Comparison of ENCODE assay signal across 9 mouse cellular contexts in genomic region chr7:130178991-130179390, GRCm38 (mm10).
DNase-seq lines count a peak whose midpoint lies in the region; ATAC-seq and TF ChIP-seq lines count a peak whose summit lies in the region.
"Had no signal": no experiment of that assay in that cellular context is flagged by ENCODE, and none has a peak within 500 bp of the region (broad histone marks: within the 10 kb centered on the region; RNA-seq: fewer than 3 reads in every experiment).

No protein-coding gene starts in this region.

- in situ Hi-C loops in Patski (cut with MboI; ENCODE audit: low pct_unique_long_range_greater_than_20kb): no loop called here

- 60% methylated on average over 3 of the region's 3 CpGs for WGBS in lung, adult 2 months
- WGBS in lung, embryonic 14.5 days: 61% methylated on average over 3 of the region's 3 CpGs

- POLR2A ChIA-PET in Patski (lab: Charles Lee): no interaction called here

- peaks cover 3% of the 10 kb centered on the region for H3K4me1 ChIP-seq in lung, adult 2 months (ENCODE audit: control insufficient read depth, insufficient read depth, low read length)
- peaks cover 17% of the 10 kb centered on the region for H3K4me1 ChIP-seq in lung, embryonic 14.5 days (ENCODE audit: insufficient read depth)

- peak; percentile 24; the same call in 1 of the 2 replicates for TF ChIP-seq CTCF in lung, adult 2 months (IDR thresholded peaks at IDR 0.05; ENCODE audit: insufficient read depth, low read length)
- TF ChIP-seq CTCF in Patski (IDR thresholded peaks at IDR 0.05): peak; percentile 51
- TF ChIP-seq CTCF in lung, embryonic 14.5 days (IDR thresholded peaks at IDR 0.05; ENCODE audit: low read depth): peak; percentile 52

- no peak for ATAC-seq in Patski
- ATAC-seq in lung, embryonic 14.5 days (ENCODE audit: insufficient read depth): no peak
- ATAC-seq: midbrain, embryonic 15.5 days had no signal

- CTCF ChIA-PET in Patski (lab: Charles Lee): interaction anchor here (1.1 kb wide), 1 partner anchor 516 kb away, joined by 3 read pairs; no protein-coding TSS in a partner anchor

- H3K4me2 ChIP-seq in lung, embryonic 14.5 days: no peak overlapping the region
- H3K4me2 ChIP-seq: midbrain, embryonic 15.5 days had no signal

- no peak overlapping the region for H3K27ac ChIP-seq in lung, embryonic 14.5 days (ENCODE audit: low read depth)
- H3K27ac ChIP-seq: midbrain, embryonic 15.5 days had no signal

- no peak overlapping the region for H3K4me3 ChIP-seq in lung, adult 2 months (replicated peaks; ENCODE audit: extremely low read depth, low read depth, low read length)
- no peak overlapping the region for H3K4me3 ChIP-seq in lung, embryonic 14.5 days (ENCODE audit: low read depth, low read length)
- H3K4me3 ChIP-seq: midbrain, embryonic 15.5 days had no signal

- H3K9me3 ChIP-seq in lung, embryonic 14.5 days (ENCODE audit: low read depth, low read length): no peaks in the 10 kb centered on the region
- H3K9me3 ChIP-seq: midbrain, embryonic 15.5 days had no signal

- TF ChIP-seq POLR2A in lung, adult 2 months (IDR thresholded peaks at IDR 0.05; ENCODE audit: borderline replicate concordance, extremely low read depth, low read depth, low read length): no peak

- no peaks in the 10 kb centered on the region for H3K27me3 ChIP-seq in Patski
- H3K27me3 ChIP-seq in lung, embryonic 14.5 days (ENCODE audit: insufficient read depth, low read length): no peaks in the 10 kb centered on the region

- no peak overlapping the region for H3K9ac ChIP-seq in lung, embryonic 14.5 days
- H3K9ac ChIP-seq: midbrain, embryonic 15.5 days had no signal

- peaks cover 82% of the 10 kb centered on the region for H3K36me3 ChIP-seq in lung, embryonic 14.5 days (ENCODE audit: insufficient read depth)
- H3K36me3 ChIP-seq: G1E; midbrain, embryonic 15.5 days had no signal

- intact Hi-C loops in heart, postnatal 25 days (cut with DNase I): no loop called here

- DNase-seq in heart, postnatal 4 days: peak; percentile 14
- DNase-seq in heart, postnatal 25 days (ENCODE audit: low spot score): no peak
- DNase-seq in lung, adult 2 months: no peak
- no peak for DNase-seq in lung, postnatal 25 days (ENCODE audit: low spot score)
- DNase-seq in Patski (ENCODE audit: low read depth, low spot score): no peak
- peak; percentile 68 for DNase-seq in lung, embryonic 14.5 days
- DNase-seq in urinary bladder, adult 18-20 months (ENCODE audit: low spot score in 2 of 2): no peak

Comparison
In these comparisons a context has a peak if more than half of its experiments do, and no peak if none do; other contexts are left out.
1. DNase-seq: peak in heart, postnatal 4 days (single experiment) and lung, embryonic 14.5 days (single experiment); none in heart, postnatal 25 days (single experiment), lung, adult 2 months (single experiment), lung, postnatal 25 days (single experiment), Patski (single experiment) and urinary bladder, adult 18-20 months (0 of 2).
2. Peak in every context shown above with its lines, with median percentiles within 50 percentile points of each other: CTCF ChIP-seq.